13 mouse cellular contexts compared by ENCODE assay signal in genomic region chr14:30879794-30880193, GRCm38 (mm10). TPM values are rescaled to one million over a fixed set of nuclear protein-coding genes. Genes with fewer than 3 reads are reported as not detected.
DNase-seq lines count a peak whose midpoint lies in the region; ATAC-seq and TF ChIP-seq lines count a peak whose summit lies in the region.
"Had no signal": no experiment of that assay in that cellular context is flagged by ENCODE, and none has a peak within 500 bp of the region (broad histone marks: within the 10 kb centered on the region; RNA-seq: fewer than 3 reads in every experiment).

No protein-coding gene starts in this region.

- no peak overlapping the region for H3K4me2 ChIP-seq in kidney, embryonic 14.5 days (replicated peaks; ENCODE audit: low read depth, low read length)
- H3K4me2 ChIP-seq in embryonic facial prominence, embryonic 14.5 days (ENCODE audit: low read depth, low read length): no peak overlapping the region
- no peak overlapping the region for H3K4me2 ChIP-seq in limb, embryonic 14.5 days (replicated peaks; ENCODE audit: low read depth, low read length, severe bottlenecking)

- H3K9me3 ChIP-seq in kidney, embryonic 14.5 days (ENCODE audit: control insufficient read depth, low read length): no peaks in the 10 kb centered on the region
- no peaks in the 10 kb centered on the region for H3K9me3 ChIP-seq in ES-E14 (ENCODE audit: control insufficient read depth, insufficient read depth, low read depth, low read length)
- no peaks in the 10 kb centered on the region for H3K9me3 ChIP-seq in embryonic facial prominence, embryonic 14.5 days (ENCODE audit: control insufficient read depth, low read length)
- no peaks in the 10 kb centered on the region for H3K9me3 ChIP-seq in limb, embryonic 14.5 days (ENCODE audit: control insufficient read depth, low read length)
- H3K9me3 ChIP-seq: midbrain, embryonic 10.5 days had no signal

- peaks cover 23% of the 10 kb centered on the region; the same call in 1 of the 2 replicates for H3K4me1 ChIP-seq in kidney, embryonic 14.5 days (ENCODE audit: control insufficient read depth, insufficient read depth, low read length)
- H3K4me1 ChIP-seq in ES-E14 (ENCODE audit: control insufficient read depth in 2 of 2, insufficient read depth in 2 of 2, low read length in 2 of 2, poor library complexity in 1 of 2): peaks cover 0 to 12% of the 10 kb centered on the region in 2 experiments; a peak in 2 of 4 replicates
- no peaks in the 10 kb centered on the region for H3K4me1 ChIP-seq in embryonic facial prominence, embryonic 14.5 days (ENCODE audit: control insufficient read depth, insufficient read depth, low read length)
- H3K4me1 ChIP-seq in limb, embryonic 14.5 days (ENCODE audit: control insufficient read depth, insufficient read depth, low read length): peaks cover 4% of the 10 kb centered on the region; the same call in 1 of the 2 replicates

- H3K36me3 ChIP-seq in kidney, embryonic 14.5 days (ENCODE audit: control insufficient read depth, insufficient read depth, low read length): no peaks in the 10 kb centered on the region; the same call in 1 of the 2 replicates
- H3K36me3 ChIP-seq in ES-E14 (ENCODE audit: control insufficient read depth, insufficient read depth, low read length, poor library complexity, severe bottlenecking): no peaks in the 10 kb centered on the region
- peaks cover 16% of the 10 kb centered on the region; the same call in 1 of the 2 replicates for H3K36me3 ChIP-seq in embryonic facial prominence, embryonic 14.5 days (ENCODE audit: control insufficient read depth, insufficient read depth, low read length)
- H3K36me3 ChIP-seq in limb, embryonic 14.5 days (ENCODE audit: control insufficient read depth, insufficient read depth, low read length): peaks cover 24% of the 10 kb centered on the region

- no peak overlapping the region for H3K27ac ChIP-seq in kidney, embryonic 14.5 days (ENCODE audit: low read depth, low read length)
- H3K27ac ChIP-seq in ES-E14 (ENCODE audit: insufficient read depth, low read depth, low read length, poor library complexity, severe bottlenecking): no peak overlapping the region
- H3K27ac ChIP-seq in embryonic facial prominence, embryonic 14.5 days (replicated peaks; ENCODE audit: low read depth, low read length): peak overlapping the region; percentile 46; the same call in 1 of the 2 replicates
- 0 out of 2 replicates have a peak overlapping the region, but pooled peaks have one; percentile 6 for H3K27ac ChIP-seq in limb, embryonic 14.5 days (replicated peaks; ENCODE audit: low read depth, low read length)

- no peak overlapping the region for H3K9ac ChIP-seq in kidney, embryonic 14.5 days (ENCODE audit: low read depth, low read length)
- no peak overlapping the region for H3K9ac ChIP-seq in ES-E14 (ENCODE audit: insufficient read depth, low read depth, low read length, poor library complexity, severe bottlenecking)
- no peak overlapping the region for H3K9ac ChIP-seq in embryonic facial prominence, embryonic 14.5 days (ENCODE audit: low read depth, low read length)
- H3K9ac ChIP-seq in limb, embryonic 14.5 days (ENCODE audit: low read depth, low read length, severe bottlenecking): no peak overlapping the region

- TF ChIP-seq POLR2A in limb, embryonic 14.5 days (IDR thresholded peaks at IDR 0.05; ENCODE audit: borderline replicate concordance, extremely low read depth, insufficient read depth, insufficient read length): no peak

- in situ Hi-C loops in ES-E14 (cut with MboI; ENCODE audit: low sequenced_read_pairs in 2 of 2, unreplicated experiment in 2 of 2): no loop called here

- no peak overlapping the region for H3K4me3 ChIP-seq in kidney, embryonic 14.5 days (ENCODE audit: low read length)
- 0 out of 4 replicates have a peak overlapping the region, but pooled peaks of 1 of the 2 experiments have one; percentile 9 for H3K4me3 ChIP-seq in ES-E14 (ENCODE audit: insufficient read depth in 1 of 2, low read depth in 1 of 2, low read length in 2 of 2, poor library complexity in 1 of 2, severe bottlenecking in 1 of 2)
- no peak overlapping the region for H3K4me3 ChIP-seq in embryonic facial prominence, embryonic 14.5 days (ENCODE audit: low read depth, low read length)
- no peak overlapping the region for H3K4me3 ChIP-seq in limb, embryonic 14.5 days (replicated peaks; ENCODE audit: low read length)
- H3K4me3 ChIP-seq: midbrain, embryonic 10.5 days had no signal

- H3K27me3 ChIP-seq in kidney, embryonic 14.5 days (ENCODE audit: control insufficient read depth, insufficient read depth, low read length): no peaks in the 10 kb centered on the region
- H3K27me3 ChIP-seq in embryonic facial prominence, embryonic 14.5 days (replicated peaks; ENCODE audit: control insufficient read depth, insufficient read depth, low read length): no peaks in the 10 kb centered on the region
- no peaks in the 10 kb centered on the region for H3K27me3 ChIP-seq in limb, embryonic 14.5 days (ENCODE audit: control insufficient read depth, insufficient read depth, low read length)

- peak; percentile 43; the same call in 1 of the 2 replicates for ATAC-seq in kidney, embryonic 14.5 days (ENCODE audit: low FRiP score, low TSS enrichment)
- peak; percentile 86 for ATAC-seq in embryonic facial prominence, embryonic 14.5 days (ENCODE audit: low read depth)
- ATAC-seq in limb, embryonic 14.5 days (ENCODE audit: low FRiP score, low read depth): no peak

- DNase-seq in kidney, adult 9 months: no peak
- peak; percentile 35 for DNase-seq in ES-E14 (ENCODE audit: low read depth, low spot score)
- peak; percentile 79 for DNase-seq in embryonic facial prominence, embryonic 14.5 days (ENCODE audit: low spot score)
- DNase-seq in limb, embryonic 14.5 days (ENCODE audit: low spot score): peak; percentile 5
- no peak for DNase-seq in spleen, postnatal 14 days (ENCODE audit: low spot score in 2 of 2)
- no peak for DNase-seq in retina, embryonic 14.5 days (ENCODE audit: low spot score)
- DNase-seq: adrenal gland, postnatal 25 days; thymus, adult 18-20 months had no signal

- WGBS in kidney, embryonic 14.5 days: 50% methylated on average over 9 of the region's 9 CpGs
- WGBS in embryonic facial prominence, embryonic 14.5 days: 49% methylated on average over 9 of the region's 9 CpGs
- WGBS in limb, embryonic 14.5 days: 58% methylated on average over 9 of the region's 9 CpGs

TF ChIP-seq in ES-E14, 5 proteins besides CTCF, POLR2A, EP300 and RAD21:
- TF ChIP-seq MAFK (IDR thresholded peaks at IDR 0.05; ENCODE audit: insufficient read depth, low read depth, low read length) (no peak), ZC3H11A (IDR thresholded peaks at IDR 0.05; ENCODE audit: borderline replicate concordance, low read depth, low read length) (no peak), HCFC1 (IDR thresholded peaks at IDR 0.05; ENCODE audit: borderline replicate concordance, insufficient read depth, low read length) (no peak), ZNF384 (IDR thresholded peaks at IDR 0.05; ENCODE audit: low read depth, low read length) (no peak), CHD2 (IDR thresholded peaks at IDR 0.05; ENCODE audit: low read depth, low read length) (no peak)

RNA-seq across cellular contexts. Expression of gene Mustn1, which starts 0.8 kb away (rescaled TPM):
- 2.7 TPM in 2 replicates for polyA plus RNA-seq in kidney, embryonic 14.5 days (2014; fragmentation: Nextera tagmentation; extraction: Ambion mirVana)
- 0.58 and 0.74 TPM in 2 replicates for total RNA-seq in ES-E14 (2012; rRNA removed)
- polyA plus RNA-seq in embryonic facial prominence, embryonic 14.5 days (2014; fragmentation: Nextera tagmentation; extraction: Ambion mirVana): 37.2 and 43.6 TPM in 2 replicates
- polyA plus RNA-seq in limb, embryonic 14.5 days (2012; rRNA removed): 17.7 and 18.1 TPM in 2 replicates
- polyA plus RNA-seq in limb, embryonic 14.5 days (2014; fragmentation: Nextera tagmentation; extraction: Ambion mirVana): 18.8 and 24.8 TPM in 2 replicates

RNA-seq across cellular contexts. Expression of gene Itih4, which starts 6.5 kb away (rescaled TPM):
- 0.12 and 0.26 TPM in 2 replicates for polyA plus RNA-seq in kidney, embryonic 14.5 days (2014; fragmentation: Nextera tagmentation; extraction: Ambion mirVana)
- 0.18 TPM in 1 of 2 replicates, not detected in the other for total RNA-seq in ES-E14 (2012; rRNA removed)
- polyA plus RNA-seq in embryonic facial prominence, embryonic 14.5 days (2014; fragmentation: Nextera tagmentation; extraction: Ambion mirVana): 0.10 TPM in 1 of 2 replicates, not detected in the other
- polyA plus RNA-seq in limb, embryonic 14.5 days (2012; rRNA removed): 0.08 TPM in 2 replicates
- not detected in 2 replicates for polyA plus RNA-seq in limb, embryonic 14.5 days (2014; fragmentation: Nextera tagmentation; extraction: Ambion mirVana)
- total RNA-seq: left cerebral cortex, postnatal 14 days had no signal
- polyA plus RNA-seq: forebrain, embryonic 11.5 days; hindbrain, embryonic 16.5 days; midbrain, embryonic 10.5 days had no signal

RNA-seq across cellular contexts. Expression of gene Itih3, which starts 43.8 kb away (rescaled TPM):
- 0.30 TPM in 1 of 2 replicates, not detected in the other for polyA plus RNA-seq in kidney, embryonic 14.5 days (2014; fragmentation: Nextera tagmentation; extraction: Ambion mirVana)
- total RNA-seq in ES-E14 (2012; rRNA removed): 0.16 and 0.40 TPM in 2 replicates
- polyA plus RNA-seq in embryonic facial prominence, embryonic 14.5 days (2014; fragmentation: Nextera tagmentation; extraction: Ambion mirVana): 0.33 and 0.39 TPM in 2 replicates
- 0.13 and 0.21 TPM in 2 replicates for polyA plus RNA-seq in limb, embryonic 14.5 days (2012; rRNA removed)
- 0.12 and 0.36 TPM in 2 replicates for polyA plus RNA-seq in limb, embryonic 14.5 days (2014; fragmentation: Nextera tagmentation; extraction: Ambion mirVana)

RNA-seq across cellular contexts. Expression of gene Tmem110, which starts 54.4 kb away (rescaled TPM):
- polyA plus RNA-seq in kidney, embryonic 14.5 days (2014; fragmentation: Nextera tagmentation; extraction: Ambion mirVana): 26.8 and 29.5 TPM in 2 replicates
- 21.8 and 33.2 TPM in 2 replicates for total RNA-seq in ES-E14 (2012; rRNA removed)
- 28.2 and 28.3 TPM in 2 replicates for polyA plus RNA-seq in embryonic facial prominence, embryonic 14.5 days (2014; fragmentation: Nextera tagmentation; extraction: Ambion mirVana)
- 31.3 and 33.1 TPM in 2 replicates for polyA plus RNA-seq in limb, embryonic 14.5 days (2012; rRNA removed)
- 33.4 and 35.8 TPM in 2 replicates for polyA plus RNA-seq in limb, embryonic 14.5 days (2014; fragmentation: Nextera tagmentation; extraction: Ambion mirVana)

Comparison
In these comparisons a context has a peak if more than half of its experiments do, and no peak if none do; other contexts are left out.
1. H3K27ac ChIP-seq: peak in embryonic facial prominence, embryonic 14.5 days (single experiment) and limb, embryonic 14.5 days (single experiment); none in kidney, embryonic 14.5 days (single experiment) and ES-E14 (single experiment).
2. DNase-seq: peak in ES-E14 (single experiment), embryonic facial prominence, embryonic 14.5 days (single experiment) and limb, embryonic 14.5 days (single experiment); none in kidney, adult 9 months (single experiment), spleen, postnatal 14 days (0 of 2) and retina, embryonic 14.5 days (single experiment).